Mouse (Mus musculus): Measurements from ENCODE around the gene Chd3. TPM values are rescaled to one million over a fixed set of nuclear protein-coding genes. Genes with fewer than 3 reads are reported as not detected.
A peak's percentile ranks its signal among the peaks of the same experiment; 100 is the strongest.

Gene Chd3
- total RNA-seq, 2 experiments from 2014 or later, result 75.3 to 76.7 TPM

DNA sequence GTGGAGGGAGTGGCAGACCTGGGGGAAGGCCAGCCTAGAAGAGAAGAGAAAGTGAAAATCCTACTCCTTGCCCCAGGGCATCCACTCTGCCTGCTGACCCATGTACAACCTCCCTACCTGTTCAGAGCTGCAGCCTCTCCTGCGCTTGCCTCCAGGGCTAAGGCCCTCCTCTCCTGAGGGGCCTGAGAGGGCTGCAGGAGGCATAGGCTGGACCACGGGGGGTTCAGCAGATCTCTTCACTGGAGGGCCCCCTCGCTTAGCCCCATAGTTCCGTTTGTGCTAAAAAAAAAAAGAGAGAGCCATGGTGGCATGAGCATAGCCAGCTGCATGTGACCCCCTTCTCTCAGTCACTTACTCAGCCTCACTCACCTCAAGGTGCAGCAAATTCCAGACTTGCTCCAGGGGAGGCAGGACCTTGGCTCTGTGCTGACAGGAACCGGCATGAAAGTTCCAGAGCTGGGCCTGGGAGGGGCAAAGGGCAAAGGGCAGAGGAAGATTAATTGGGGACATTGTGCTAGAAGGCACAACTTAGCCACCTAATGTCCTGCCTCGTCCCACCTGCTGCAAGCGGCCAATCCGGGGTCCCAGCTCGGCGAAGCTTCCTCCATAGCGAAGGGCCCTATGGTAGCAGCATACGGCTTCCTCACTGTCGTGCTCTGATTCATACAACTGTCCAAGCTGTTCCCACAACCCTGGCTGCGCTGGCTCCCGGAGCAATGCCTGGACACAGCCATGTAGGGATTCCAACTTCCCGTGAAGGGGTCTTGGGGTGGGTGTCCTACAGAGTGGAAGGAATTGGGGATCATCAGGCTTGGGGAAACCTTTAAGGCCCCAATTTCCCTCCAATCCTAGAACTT lies 37.9 kb upstream of the Chd3 start:
- no peak for DNase-seq

DNA sequence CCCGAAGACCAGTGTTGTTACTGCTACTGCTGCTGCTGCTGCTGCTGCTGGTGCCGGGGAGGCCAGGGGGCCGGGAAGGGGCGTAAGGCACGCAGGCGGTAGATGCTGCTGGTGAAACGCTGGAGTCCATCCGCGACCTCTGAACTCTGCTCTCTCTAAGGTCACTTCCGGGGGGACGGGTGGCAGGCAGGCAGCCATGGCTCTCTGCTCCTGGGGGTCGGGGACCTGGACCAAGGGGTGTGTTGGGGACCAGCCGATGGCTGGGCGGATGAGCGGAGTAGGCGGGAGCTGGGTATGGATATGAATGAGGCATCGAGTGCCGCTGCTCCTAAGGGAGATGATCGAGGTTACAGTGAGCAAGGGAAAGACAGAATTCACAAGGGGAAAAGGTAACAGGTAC lies 37.1 kb upstream of the Chd3 start:
- no peak for DNase-seq

DNA sequence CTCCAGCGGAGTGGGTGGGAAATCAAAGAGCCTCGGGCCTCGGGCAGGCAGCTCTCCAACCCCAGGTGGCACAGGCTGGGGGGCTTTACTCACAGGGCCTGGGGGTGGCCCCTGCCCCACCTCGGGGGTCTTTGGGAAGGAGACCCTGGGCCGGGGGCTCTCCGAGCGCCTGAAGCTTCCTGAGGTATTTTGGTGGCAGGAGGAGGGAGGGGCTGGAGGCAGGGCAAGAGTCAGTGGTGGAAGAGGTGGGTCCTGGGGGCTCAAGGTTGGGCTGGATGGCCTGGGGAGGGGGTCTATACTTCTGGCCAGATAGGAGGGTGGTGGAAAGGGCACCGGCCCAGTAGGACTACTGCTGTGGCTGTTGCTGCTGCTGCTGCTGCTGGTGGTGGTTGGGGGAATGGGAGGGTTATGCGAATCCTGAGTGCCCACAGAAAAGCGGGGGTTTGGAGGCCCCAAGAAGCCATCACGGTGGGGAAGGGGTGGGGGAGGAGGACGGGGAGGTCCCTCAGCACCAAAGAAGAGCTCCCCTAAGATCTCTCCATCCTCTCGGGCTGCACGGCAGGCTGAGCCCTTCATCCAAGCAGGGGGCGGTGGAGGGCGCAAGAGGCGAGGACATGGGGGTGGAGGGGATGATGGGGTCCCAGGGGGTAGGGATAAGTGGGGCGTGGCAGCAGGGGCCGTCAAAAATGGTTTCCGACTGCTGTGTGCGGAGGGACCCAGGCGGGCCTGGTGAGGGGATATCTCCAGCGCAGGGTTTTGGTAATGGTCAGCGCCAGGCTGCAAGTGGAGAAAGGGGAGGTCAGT lies 36.4 kb upstream of the Chd3 start:
- DNase-seq, result no peak

DNA sequence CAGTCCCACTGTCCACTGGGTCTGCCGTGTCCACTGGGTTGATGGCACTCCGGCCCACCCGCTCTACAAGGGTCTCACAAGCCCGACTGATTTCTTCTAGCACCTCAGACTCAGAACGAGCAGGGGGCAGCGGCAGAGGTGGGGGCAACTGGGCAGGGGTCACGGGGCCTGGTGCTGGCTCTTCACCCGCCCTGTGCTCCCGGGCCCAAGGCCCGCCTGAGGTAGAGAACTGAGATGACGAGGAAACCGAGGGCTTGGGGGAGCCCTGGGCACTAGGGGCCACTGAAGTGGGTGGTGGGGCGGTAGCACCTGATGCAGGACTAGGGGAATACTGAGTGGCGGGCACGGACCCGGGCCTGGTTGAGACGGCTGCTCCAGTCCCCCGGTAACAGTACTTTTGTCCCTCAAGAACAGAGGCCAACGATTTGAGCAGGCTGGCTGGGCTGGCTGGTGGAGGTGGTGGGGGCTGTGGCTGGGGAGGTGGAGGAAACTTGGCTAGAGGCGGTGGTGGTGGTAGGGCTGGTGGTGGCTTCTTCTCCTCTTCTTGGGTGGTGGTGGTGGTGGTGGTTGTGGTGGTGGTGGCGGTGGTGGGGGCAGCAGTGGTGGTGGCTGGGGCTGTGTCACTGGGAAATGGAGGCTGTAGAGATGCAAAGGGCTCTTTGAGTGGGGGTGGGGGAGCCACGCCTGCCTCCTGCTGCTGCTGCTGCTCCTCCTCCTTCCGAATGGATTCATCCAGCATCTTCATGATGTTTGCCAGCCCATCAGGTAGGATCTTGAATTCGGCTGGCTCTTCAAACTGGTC lies 35.6 kb upstream of the Chd3 start:
- no peak for DNase-seq

DNA sequence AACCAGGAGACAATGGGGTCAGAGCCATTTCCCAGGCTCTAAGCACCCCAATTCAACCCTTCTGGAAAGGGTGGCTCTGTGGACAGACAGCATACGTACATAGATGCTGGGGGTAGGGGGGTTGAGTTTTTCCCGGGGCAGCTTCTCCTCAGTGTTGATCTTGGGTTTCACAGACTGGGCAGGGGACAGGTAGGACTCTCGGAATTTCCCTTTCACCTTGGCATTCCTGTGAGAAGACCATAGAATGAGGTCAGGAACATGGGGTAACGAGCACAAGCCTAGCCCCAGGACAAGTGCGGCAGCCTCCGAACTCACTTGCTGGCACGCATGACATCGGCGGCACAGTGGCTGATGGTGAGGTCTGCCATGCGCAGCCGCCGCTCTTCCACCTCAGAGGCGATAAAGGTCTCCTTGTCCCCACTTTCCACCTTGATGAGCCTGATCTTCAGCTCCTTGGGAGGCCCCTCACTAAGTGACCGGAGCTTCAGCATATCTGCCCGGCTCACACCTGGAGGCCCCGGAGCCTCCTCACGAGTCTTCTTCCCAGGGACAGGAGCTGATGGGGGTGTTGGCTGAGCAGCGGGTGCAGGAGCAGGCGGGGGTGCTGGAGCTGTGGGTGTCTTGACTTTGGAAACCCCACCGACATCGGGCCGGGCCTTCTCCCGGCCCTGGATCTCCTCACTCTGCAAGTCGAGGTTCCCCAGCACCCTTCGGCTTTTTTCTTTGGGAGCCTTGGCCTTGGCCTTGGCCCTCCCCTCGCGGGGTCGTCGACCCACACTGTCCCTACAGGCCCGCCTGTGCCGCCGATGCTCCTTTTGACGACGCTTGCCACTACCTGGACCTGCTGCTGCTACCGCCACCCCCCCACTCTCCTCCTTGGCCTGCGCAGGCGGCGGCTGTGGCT lies 34.7 kb upstream of the Chd3 start:
- peak; percentile 17 for DNase-seq

DNA sequence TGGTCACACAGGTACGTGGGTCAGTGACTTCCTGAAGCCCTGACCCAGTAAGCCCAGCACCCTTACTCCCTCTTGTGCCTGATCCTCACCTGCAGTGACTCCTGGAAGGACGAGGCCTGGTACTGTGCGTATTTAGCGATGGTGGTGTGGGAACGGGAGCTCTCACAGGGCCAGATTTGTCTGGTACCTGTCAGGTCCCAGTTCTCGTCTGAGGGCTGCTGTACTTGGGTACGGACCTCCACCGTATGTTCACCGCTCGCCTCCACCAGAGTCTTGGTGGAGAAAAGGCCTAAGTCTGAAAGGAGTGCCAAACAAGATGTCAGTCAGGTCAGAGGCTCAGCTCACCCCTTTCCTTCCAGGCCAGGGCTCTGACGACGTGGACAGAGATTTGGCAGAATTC lies 32.8 kb upstream of the Chd3 start:
- no peak for DNase-seq

DNA sequence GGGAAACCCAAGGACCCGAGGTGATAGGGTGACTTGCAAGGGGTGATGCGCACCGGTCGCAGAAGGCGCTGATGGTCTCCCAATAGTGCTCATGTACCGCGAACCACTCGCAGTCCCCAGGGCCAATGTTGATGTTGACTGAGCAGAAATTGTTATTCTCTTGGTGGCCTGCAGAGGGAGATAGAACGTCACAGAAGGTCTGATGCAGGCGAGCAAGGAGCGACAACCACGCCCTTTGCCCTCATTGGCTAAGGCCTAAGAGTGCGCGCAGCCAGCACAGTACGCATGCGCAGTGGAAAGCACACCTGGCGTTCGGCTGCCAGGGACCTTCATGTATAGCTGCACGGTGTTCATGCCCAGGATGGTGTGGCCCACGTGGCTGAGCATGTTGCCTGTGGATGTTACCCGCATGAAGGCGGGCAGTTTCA lies 32.0 kb upstream of the Chd3 start:
- DNase-seq, result peak; percentile 89

DNA sequence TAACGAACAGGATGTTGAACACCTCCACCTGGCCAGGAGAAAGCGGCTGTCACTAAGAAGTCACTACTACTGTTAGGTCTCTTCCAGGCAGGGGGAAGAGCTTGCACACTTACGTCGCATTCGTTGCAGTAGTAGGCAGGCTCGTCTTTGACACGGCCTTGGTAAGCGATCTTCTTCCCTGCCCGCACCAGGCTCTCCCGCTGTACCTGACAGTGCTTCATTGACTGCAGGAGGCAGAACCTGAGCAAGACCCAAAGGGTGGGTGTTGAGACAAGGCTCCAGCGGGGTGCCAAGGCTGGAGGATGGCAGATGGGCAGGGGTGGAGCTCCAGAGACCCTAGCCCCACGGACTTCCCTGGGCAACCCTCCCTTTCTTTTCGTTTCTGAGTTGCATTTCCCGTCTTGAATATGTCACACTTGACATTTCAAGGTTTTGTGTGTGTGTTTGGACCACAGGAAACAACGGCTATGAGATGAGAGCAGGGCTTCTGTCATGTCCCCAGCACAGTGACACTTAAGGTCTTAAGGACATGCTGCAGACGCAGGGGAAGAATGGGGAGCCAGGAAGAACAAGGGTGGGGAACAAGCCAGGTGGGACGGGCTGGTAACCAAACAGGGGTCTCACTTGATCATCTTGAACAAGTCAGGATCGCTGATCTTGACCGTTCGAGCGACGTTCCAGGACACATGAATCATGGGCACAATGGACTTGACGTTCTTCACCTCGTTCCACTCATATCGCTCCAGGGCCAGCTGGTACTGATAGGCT lies 31.1 kb upstream of the Chd3 start:
- no peak for DNase-seq

DNA sequence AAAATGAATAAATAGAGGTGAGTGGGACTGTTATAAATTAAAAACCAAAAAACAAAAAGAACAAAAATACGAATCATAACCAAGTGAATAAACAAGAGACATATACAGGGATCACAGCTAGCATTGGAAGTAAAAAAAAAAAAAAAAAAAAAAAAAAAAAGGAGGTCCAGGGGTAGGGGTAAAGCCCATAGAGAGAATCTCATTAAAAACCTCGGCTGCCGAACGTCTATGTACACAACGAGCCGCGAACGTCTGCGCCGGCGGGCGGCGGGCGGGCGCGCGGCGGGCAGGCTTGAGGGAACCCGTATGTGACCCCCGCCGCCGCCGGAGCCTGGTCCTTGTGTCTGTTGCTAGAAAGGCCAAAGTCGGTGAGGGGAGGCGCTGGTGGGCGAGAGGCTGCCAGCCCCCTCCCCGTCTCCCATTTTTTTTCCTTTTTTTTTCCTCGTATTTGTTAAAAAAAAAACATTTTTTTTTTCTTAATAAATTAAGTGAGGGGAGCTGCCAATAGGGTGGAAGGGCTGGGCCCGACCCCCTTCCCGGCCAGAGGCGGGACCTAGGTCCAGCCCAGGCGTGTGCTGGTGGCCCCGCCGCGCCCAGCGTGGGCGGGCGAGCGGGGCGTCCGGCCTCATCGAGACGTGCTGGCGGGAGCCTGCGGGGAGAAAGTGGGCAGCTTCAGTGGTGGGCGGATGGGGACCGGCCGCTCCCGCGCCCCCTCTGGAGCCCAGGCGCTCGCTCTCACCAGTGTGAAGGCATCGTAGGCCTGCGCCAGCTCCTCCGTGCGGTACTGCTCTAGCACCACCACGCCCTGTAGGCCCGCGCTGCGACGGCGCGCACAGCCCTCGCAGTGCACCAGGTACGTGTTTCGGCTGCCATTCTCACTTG lies 30.2 kb upstream of the Chd3 start:
- peak; percentile 45 for DNase-seq

DNA sequence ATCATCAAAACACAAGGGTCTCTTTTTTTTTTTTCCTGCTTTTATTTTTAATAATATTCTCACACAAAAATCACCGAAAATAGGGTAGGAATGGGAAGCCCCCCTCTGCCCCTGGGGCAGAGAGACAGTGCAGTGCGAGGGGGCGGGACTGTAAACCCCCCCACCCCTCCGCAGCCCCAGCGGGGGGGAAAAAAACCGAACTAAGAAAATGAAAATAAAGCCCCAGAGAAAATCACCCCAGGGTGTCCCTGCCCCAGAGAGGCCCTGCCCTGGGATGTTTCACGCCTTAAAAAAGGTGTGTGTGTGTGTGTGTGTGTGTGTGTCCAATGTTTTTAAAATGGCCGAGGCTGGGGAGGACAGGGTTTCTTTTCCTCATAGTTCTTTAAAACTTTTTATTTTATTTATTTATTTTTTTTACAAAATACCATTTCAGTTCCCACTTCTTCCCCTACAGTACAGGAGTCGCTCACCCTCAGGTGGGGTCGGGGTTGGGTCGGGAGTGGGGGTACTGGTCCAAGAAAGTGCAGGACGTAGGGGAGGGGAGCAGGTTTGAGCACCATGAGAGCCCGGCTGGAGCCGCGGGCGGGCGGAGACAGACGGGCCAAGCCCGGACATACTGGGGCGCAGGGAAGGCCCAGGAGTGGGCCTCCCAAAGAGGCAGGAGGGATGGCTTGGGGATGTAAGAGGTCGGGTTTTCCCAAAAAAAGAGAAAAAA lies 29.4 kb upstream of the Chd3 start:
- no peak for DNase-seq

DNA sequence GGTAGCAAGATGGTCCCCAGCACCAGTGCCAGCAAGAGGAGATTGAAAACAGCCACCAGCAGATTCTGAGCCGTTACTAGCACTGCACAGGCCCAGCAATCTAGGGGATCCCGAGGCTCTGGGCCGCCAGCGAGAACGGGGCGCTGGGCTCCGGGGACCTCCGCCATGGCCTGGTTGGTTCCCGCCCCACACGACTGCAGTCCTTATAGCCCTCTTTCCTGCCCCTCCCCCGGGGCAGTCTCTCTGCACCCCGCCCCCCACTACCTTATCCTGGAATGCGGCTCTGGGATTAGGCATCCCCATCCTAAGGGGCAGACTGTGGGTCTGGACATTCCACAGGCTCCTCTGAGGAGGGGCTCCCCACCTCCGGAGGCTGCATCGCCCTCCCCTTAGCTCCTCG lies 28.9 kb upstream of the Chd3 start, which contains the start of gene Tmem88:
Gene Tmem88, minus strand, starts transcription at position 176 of the 400 bp plus-strand sequence.
- peak; percentile 72 for DNase-seq

DNA sequence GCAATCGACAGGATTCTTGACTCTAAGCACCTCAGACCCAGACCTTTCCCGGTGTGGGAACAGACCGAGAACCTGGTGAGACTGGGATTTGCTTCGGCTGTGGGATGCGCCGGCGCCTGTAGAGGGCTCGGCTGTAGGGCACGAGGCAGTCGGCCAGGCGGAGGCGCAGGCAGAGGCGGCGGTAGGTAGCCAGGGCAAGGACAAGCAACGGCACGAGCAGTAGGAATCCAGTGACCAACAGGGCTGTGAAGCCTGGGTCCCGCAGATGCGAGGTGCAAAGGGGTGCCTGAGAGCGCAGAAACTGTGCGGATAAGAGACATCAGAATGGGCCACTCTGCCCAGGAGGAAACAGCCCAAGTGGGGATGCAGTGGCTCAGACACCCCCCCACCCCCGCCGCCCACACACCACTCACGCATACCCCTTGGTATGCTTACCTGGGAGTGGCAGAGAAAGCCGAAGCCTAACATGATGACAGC lies 28.4 kb upstream of the Chd3 start:
- DNase-seq, result peak; percentile 58

DNA sequence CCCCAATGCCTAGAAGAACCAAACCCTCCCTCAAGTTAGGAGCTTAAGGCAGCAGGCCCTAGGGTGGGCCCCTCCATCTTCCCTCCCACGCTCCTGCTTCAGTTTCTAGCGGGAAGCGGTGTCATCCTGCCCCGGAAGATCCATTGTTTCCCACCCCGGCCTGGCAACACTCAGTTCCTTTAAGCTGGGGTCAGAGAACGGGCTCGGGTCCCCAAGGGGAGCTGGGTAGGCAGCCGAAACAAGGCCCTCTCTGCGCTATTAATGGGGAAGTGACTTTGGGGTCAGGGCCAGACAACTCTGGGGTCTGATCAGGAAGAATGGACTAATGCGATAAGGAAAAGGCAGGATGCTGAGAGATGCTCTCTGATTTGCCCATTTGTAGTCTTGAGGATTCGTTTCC lies 27.6 kb upstream of the Chd3 start:
- peak; percentile 73 for DNase-seq

DNA sequence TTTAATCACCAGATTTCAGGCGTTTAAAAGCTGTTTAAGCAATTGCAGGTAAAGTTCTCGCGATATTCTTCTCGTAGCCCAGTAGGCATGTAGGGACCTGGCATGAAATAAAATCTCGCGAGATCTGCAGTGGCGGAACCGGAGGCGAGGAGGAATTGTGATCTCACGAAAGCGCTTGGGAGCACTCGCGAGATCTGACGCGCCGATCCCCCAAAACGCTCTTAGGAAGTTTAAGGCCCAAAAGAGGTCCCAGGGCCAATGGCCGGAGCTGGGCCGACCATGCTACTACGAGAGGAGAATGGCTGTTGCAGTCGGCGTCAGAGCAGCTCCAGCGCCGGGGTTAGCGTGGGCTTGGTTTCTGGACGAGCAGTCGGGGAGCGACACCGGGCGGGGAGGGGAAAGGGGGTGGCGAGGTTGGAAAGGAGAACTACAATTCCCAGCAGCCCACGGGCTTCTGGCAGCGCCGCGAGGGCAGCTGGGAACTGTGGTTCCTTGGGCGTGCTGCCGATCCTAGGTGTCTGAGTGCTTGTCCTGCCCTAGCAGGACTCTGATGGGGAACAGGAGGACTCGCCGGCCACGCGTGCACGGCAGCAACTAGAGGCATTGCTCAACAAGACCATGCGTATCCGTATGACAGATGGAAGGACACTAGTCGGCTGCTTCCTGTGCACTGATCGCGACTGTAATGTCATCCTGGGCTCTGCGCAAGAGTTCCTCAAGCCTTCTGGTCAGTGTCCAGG lies 26.6 kb upstream of the Chd3 start:
- DNase-seq, result peak; percentile 95

DNA sequence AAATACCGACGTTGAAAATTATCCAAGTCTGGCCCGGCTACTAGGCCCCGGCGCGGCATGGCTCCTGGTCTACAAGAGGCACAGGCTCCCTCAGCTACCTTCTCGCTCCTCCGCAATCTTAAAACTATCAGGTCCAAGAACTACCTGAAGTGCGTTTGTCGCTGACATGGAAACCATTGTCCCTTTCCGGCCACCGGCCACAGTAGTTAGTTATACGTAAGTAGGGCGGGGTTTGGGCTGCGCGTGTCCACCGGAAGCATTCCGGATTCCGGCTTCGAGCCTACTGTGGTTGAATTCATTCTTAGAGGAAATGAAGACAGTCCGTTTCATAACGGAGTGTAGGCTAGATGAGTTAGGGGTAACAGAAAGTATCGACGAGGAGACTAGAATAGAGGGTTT lies 26.0 kb upstream of the Chd3 start, which contains the start of the genes Naa38 and Cyb5d1:
Gene Naa38, plus strand, starts transcription at position 253 of the 399 bp plus-strand sequence.
Gene Cyb5d1, minus strand, starts transcription at position 397 of the 399 bp plus-strand sequence.
- DNase-seq, result peak; percentile 88

DNA sequence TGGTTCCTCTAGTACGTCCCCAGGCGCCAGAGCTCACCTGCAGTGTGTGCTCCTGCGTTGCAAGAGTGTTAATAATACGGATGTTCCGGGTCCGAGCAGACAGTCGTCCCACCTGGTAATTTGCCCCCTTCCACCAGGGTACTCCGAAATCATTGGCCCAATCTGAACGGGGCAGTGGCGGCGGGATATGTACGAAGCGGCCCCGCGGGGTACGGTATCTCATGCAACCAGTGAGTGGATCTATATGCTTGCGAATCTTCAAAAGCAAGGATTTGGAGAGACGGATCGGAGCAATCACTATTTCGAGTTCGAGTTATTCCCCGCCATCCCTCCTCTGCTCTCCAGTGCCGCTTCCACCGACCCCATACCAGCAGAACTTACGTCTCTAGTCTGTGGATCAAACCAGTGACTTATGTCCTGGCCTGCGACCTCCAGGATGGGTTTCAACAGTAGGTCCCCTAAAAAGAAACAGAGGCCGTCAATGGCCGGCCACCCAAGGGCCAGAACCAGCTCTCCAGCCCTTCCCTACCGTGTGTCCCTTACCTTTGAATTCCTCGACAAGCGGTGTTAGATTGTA lies 25.5 kb upstream of the Chd3 start:
- peak; percentile 25 for DNase-seq

DNA sequence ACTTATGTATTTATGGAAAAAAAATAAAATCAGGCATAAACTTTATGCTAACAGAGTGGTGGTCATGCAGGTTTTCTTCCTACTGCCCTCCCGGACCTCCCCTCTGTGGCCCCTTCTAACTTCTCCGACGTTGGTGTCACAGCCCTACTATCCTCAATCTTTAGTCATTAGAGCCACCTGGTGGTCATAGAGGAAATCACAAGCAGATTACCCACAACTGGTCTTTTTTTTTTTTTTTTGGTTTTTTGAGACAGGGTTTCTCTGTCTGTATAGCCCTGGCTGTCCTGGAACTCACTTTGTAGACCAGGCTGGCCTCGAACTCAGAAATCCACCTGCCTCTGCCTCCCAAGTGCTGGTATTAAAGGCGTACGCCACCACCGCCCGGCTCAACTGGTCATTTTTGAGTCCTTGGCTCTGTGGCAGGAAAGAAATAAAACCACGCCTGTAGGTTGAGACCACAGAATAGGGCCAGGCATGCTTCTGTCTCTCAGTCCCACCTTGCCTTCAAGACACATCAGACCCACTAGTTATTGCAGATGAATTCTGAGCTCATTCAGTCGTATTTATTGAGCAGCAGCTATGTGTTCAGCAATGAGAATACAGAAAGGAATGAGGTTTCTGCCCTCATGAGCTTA lies 21.3 kb upstream of the Chd3 start:
- peak; percentile 81 for DNase-seq
